Mouse (Mus musculus): ENCODE measurements around the gene Kcnj10. TPM values are rescaled to one million over a fixed set of nuclear protein-coding genes. Genes with fewer than 3 reads are reported as not detected.

The Kcnj10 gene
- polyA plus RNA-seq, 2 experiments, result 0.03 to 0.18 TPM

DNA sequence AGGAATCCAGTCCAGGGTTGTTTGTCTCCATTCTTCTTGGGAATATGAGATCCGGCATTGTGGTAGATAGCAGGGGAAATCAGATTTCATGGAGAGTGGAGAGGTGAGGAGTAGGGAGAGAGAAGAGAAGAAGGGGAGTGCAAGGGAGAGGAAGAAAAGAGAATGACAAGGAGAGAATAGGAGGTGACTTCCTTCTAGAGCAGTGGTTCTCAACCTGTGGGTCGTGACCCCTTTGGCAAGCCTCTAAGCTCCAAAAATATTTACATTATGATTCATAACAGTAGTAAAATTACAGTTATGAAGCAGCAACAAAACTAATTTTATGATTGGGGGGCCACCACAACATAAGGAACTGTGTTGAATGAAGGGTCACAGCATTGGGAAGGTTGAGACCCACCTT, 8.1 kb upstream of the Kcnj10 start:
- ATAC-seq (ENCODE audit: low FRiP score, low read depth) (no peak), DNase-seq (ENCODE audit: low spot score) (no peak)
- Histone ChIP-seq H3K4me1 (ENCODE audit: control insufficient read depth, insufficient read depth, low read length) (no peaks in the 10 kb centered on the region), H3K9ac (ENCODE audit: low read depth, low read length, severe bottlenecking) (no peak overlapping the region), H3K27me3 (ENCODE audit: control insufficient read depth, insufficient read depth, low read length) (peaks cover 13% of the 10 kb centered on the region; the same call in 1 of the 2 replicates), H3K36me3 (ENCODE audit: control insufficient read depth, insufficient read depth, low read length) (no peaks in the 10 kb centered on the region), H3K4me2 (replicated peaks; ENCODE audit: low read depth, low read length, severe bottlenecking) (no peak overlapping the region), H3K27ac (replicated peaks; ENCODE audit: low read depth, low read length) (no peak overlapping the region), H3K9me3 (ENCODE audit: control insufficient read depth, low read length) (no peaks in the 10 kb centered on the region), H3K4me3 (replicated peaks; ENCODE audit: low read length) (no peak overlapping the region)
- 81% methylated on average over 2 of the region's 2 CpGs for WGBS
- TF ChIP-seq POLR2A (IDR thresholded peaks at IDR 0.05; ENCODE audit: borderline replicate concordance, extremely low read depth, insufficient read depth, insufficient read length), result no peak

DNA sequence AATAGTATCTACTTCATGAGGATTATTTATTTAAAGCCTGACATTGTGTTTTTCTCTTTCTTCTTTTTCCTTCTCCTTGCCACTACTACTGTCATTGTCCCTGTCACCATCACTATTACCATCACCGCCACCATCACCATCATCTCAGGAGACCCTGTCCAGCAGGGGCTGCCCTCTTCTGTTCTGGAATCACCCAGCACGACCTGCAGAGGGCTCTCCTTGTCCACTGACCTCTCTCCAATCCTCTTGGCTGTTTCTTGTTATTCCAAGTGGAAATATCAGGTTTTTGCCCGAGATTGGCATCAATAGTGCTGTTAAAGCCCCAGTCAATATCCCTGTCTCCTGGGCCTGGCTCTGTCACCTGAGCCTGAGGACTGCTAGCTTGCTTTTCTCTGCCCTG, 7.5 kb upstream of the Kcnj10 start:
- Histone ChIP-seq H3K36me3 (ENCODE audit: control insufficient read depth, insufficient read depth, low read length) (no peaks in the 10 kb centered on the region), H3K4me3 (replicated peaks; ENCODE audit: low read length) (no peak overlapping the region), H3K9me3 (ENCODE audit: control insufficient read depth, low read length) (no peaks in the 10 kb centered on the region), H3K27ac (replicated peaks; ENCODE audit: low read depth, low read length) (no peak overlapping the region), H3K27me3 (ENCODE audit: control insufficient read depth, insufficient read depth, low read length) (peaks cover 7% of the 10 kb centered on the region; the same call in 1 of the 2 replicates), H3K4me1 (ENCODE audit: control insufficient read depth, insufficient read depth, low read length) (no peaks in the 10 kb centered on the region), H3K4me2 (replicated peaks; ENCODE audit: low read depth, low read length, severe bottlenecking) (no peak overlapping the region), H3K9ac (ENCODE audit: low read depth, low read length, severe bottlenecking) (no peak overlapping the region)
- 25% methylated on average over 3 of the region's 3 CpGs for WGBS
- TF ChIP-seq POLR2A (IDR thresholded peaks at IDR 0.05; ENCODE audit: borderline replicate concordance, extremely low read depth, insufficient read depth, insufficient read length), result no peak
- ATAC-seq (ENCODE audit: low FRiP score, low read depth) (no peak), DNase-seq (ENCODE audit: low spot score) (no peak)

DNA sequence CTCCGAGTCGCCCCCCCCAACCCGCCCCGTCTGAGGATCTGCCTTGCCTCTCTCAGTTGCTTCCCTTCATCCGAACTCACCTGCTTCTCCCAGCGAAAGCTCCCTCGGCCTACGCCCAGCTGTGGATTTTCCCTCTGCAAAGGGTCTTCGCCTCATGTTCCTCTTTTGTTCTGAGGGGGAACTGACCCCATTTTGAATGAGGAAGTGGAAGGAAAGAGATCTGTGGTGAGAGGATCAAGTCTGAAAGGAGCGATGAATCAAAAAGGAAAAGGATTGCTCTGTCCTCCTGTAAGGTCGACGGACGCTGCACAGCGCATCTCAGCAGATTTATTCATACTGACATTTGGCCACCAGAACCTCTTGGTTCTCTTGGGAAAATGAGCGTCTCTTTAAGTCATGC, 5.2 kb upstream of the Kcnj10 start:
- Histone ChIP-seq H3K4me3 (replicated peaks; ENCODE audit: low read length) (no peak overlapping the region), H3K9me3 (ENCODE audit: control insufficient read depth, low read length) (no peaks in the 10 kb centered on the region), H3K9ac (ENCODE audit: low read depth, low read length, severe bottlenecking) (no peak overlapping the region), H3K4me2 (replicated peaks; ENCODE audit: low read depth, low read length, severe bottlenecking) (no peak overlapping the region), H3K27ac (replicated peaks; ENCODE audit: low read depth, low read length) (no peak overlapping the region), H3K27me3 (ENCODE audit: control insufficient read depth, insufficient read depth, low read length) (peaks cover 14% of the 10 kb centered on the region), H3K4me1 (ENCODE audit: control insufficient read depth, insufficient read depth, low read length) (no peaks in the 10 kb centered on the region), H3K36me3 (ENCODE audit: control insufficient read depth, insufficient read depth, low read length) (no peaks in the 10 kb centered on the region)
- TF ChIP-seq POLR2A (IDR thresholded peaks at IDR 0.05; ENCODE audit: borderline replicate concordance, extremely low read depth, insufficient read depth, insufficient read length), result no peak
- ATAC-seq (ENCODE audit: low FRiP score, low read depth), result no peak
- 74% methylated on average over 15 of the region's 15 CpGs for WGBS
- DNase-seq (ENCODE audit: low spot score), result no peak

DNA sequence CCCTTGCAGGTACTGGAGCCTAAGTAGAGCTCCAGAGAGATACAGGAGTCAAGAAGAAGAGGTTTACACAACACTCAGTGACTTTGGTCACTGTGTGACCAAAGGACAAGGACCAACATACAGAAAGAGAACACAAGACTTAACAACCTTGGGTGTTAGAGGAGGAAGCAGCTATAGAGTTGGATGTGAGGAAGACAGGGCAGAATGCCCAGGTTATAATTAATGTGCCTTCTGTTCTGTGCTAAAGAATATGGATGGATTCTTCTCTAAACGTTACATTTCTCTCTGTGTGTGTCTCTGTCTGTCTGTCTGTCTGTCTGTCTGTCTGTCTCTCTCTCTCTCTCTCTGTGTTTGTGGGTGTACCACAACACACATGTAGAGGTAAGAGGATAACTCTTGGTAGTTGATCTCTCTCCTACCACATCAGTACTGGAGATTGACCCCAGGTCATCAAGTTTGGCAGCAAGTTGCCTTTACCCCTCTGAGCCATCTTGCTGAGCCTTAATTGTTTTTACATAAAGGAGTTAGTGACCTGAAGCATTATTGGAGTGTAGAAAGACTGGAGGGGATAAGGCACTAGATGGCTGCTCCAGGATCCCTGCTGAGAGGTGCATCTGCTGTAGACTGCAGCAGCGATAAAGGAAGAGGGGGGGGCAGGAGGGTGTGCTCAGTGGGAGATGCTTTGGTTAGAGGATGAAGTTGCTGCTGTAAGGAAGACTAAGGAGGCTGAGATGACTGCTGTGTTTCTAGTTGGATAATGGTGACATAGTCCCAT, 3.4 kb upstream of the Kcnj10 start:
- H3K27me3 ChIP-seq (ENCODE audit: control insufficient read depth, insufficient read depth, low read length), result peaks cover 31% of the 10 kb centered on the region
- no peak for ATAC-seq (ENCODE audit: low FRiP score, low read depth)
- no peak overlapping the region for H3K9ac ChIP-seq (ENCODE audit: low read depth, low read length, severe bottlenecking)
- no peak for TF ChIP-seq POLR2A (IDR thresholded peaks at IDR 0.05; ENCODE audit: borderline replicate concordance, extremely low read depth, insufficient read depth, insufficient read length)
- H3K4me2 ChIP-seq (replicated peaks; ENCODE audit: low read depth, low read length, severe bottlenecking), result no peak overlapping the region
- H3K4me1 ChIP-seq (ENCODE audit: control insufficient read depth, insufficient read depth, low read length), result no peaks in the 10 kb centered on the region
- DNase-seq (ENCODE audit: low spot score), result no peak
- no peak overlapping the region for H3K4me3 ChIP-seq (replicated peaks; ENCODE audit: low read length)
- H3K9me3 ChIP-seq (ENCODE audit: control insufficient read depth, low read length), result no peaks in the 10 kb centered on the region
- no peak overlapping the region for H3K27ac ChIP-seq (replicated peaks; ENCODE audit: low read depth, low read length)
- H3K36me3 ChIP-seq (ENCODE audit: control insufficient read depth, insufficient read depth, low read length), result no peaks in the 10 kb centered on the region
- 46% methylated on average over 2 of the region's 2 CpGs for WGBS

DNA sequence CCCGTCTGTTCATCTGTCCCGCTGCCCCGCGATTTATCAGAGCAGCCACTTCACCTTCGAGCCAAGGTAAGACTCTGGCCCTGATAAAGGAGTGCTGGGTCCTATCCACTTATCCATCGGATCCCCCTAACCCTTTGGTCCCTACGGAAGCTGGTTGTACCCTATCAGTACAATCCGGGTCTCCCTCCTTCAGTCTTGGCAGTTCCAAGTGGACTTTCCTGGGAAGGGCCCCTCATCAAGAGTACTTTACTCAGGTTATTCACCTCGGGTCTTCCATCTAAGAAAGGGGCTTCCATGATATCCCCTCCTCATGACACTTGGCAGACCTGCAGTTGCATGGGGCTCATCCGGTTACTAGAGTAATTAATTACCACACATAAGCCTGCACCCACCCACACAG, 376 bp downstream of the Kcnj10 start:
- WGBS, result 19% methylated on average over 9 of the region's 10 CpGs
- H3K4me2 ChIP-seq (replicated peaks; ENCODE audit: low read depth, low read length, severe bottlenecking), result peak overlapping the region; percentile 48
- H3K4me1 ChIP-seq (ENCODE audit: control insufficient read depth, insufficient read depth, low read length), result no peaks in the 10 kb centered on the region
- H3K36me3 ChIP-seq (ENCODE audit: control insufficient read depth, insufficient read depth, low read length), result no peaks in the 10 kb centered on the region
- TF ChIP-seq POLR2A (IDR thresholded peaks at IDR 0.05; ENCODE audit: borderline replicate concordance, extremely low read depth, insufficient read depth, insufficient read length), result no peak
- peak overlapping the region; percentile 34 for H3K4me3 ChIP-seq (replicated peaks; ENCODE audit: low read length)
- ATAC-seq (ENCODE audit: low FRiP score, low read depth), result 0 out of 2 replicates have a peak, but pooled peaks have one; percentile 8
- no peak for DNase-seq (ENCODE audit: low spot score)
- no peaks in the 10 kb centered on the region for H3K9me3 ChIP-seq (ENCODE audit: control insufficient read depth, low read length)
- H3K9ac ChIP-seq (ENCODE audit: low read depth, low read length, severe bottlenecking), result no peak overlapping the region
- H3K27ac ChIP-seq (replicated peaks; ENCODE audit: low read depth, low read length), result no peak overlapping the region
- peaks cover 36% of the 10 kb centered on the region for H3K27me3 ChIP-seq (ENCODE audit: control insufficient read depth, insufficient read depth, low read length)
